Mouse (Mus musculus): ENCODE data around the gene Hs3st4.

- TF ChIP-seq POLR2A (IDR thresholded peaks at IDR 0.05; ENCODE audit: control insufficient read depth, low read depth, low read length) = no peak
- TF ChIP-seq CTCF (IDR thresholded peaks at IDR 0.05; ENCODE audit: control insufficient read depth, insufficient read depth, insufficient replicate concordance, low read depth, low read length) = no peak
Measured at GRCm38 (mm10) chr7:124037281-124037700, 54.6 kb downstream of the Hs3st4 start.

Data from testis, adult 2 months (tissue).